Mouse (Mus musculus): Measurements from ENCODE around the gene Rps11. TPM values are rescaled to one million over a fixed set of nuclear protein-coding genes. Genes with fewer than 3 reads are reported as not detected.
A peak's percentile ranks its signal among the peaks of the same experiment; 100 is the strongest.
"Not testable (repeated sequence)": the region's sequence is repeated elsewhere in the genome, so short reads cannot be mapped to it uniquely, and the experiment has no call there.

The Rps11 gene
- total RNA-seq, 1 experiment from 2014 or later: 1,211 TPM

DNA sequence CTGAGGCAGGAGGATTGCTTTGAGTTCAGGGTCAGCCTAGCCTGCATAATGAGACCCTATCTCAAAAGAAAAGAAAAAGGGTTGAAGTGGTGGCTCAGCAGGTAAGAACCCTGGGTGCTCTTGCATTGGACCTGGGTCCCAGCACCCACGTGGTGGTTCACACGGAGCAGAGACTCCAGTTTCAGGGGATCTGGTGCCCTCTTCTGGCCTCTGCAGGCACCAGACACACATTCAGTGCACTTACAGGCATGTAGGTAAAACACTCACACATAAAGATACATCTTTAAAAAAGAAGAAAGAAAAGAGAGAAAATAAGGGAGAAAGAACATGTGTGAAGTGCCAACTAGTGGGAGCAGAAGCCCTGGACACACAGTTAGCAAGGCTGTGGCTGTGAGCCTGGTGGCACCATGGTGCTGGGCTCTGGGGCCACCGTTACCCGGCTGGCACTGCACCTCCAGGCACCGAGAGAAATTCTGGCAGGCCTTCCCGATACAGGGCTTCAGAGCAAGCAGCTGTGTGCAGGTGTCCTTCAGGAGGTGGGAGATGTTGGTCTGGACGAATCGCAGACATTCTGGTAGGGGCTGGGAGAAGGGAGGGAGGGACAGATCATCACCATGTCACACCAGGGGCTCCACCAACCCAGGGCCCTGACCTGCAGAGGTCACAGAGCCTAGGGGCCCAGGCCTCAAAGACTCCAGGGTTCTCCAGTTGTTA lies 9.4 kb upstream of the Rps11 start:
- DNase-seq: no peak

DNA sequence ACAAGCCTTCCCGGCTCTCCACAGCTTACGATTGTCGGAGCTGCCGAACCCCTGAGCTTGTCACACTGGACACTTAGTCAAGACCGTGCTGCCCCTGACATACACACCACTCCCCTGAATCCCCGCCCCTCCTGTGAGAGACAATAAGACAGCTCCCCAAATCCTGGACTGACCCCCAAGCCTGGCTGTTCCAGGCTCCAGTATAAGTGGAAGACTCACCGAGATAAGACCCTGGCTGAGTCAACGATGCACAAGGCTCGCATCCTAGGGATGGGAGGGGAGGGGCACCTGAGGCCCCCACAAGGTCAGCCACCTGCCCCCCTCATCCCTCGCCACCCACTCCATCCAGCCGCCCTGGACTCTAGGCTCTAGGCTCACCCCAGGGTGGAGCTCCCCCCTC lies 7.6 kb upstream of the Rps11 start:
- DNase-seq: no peak

DNA sequence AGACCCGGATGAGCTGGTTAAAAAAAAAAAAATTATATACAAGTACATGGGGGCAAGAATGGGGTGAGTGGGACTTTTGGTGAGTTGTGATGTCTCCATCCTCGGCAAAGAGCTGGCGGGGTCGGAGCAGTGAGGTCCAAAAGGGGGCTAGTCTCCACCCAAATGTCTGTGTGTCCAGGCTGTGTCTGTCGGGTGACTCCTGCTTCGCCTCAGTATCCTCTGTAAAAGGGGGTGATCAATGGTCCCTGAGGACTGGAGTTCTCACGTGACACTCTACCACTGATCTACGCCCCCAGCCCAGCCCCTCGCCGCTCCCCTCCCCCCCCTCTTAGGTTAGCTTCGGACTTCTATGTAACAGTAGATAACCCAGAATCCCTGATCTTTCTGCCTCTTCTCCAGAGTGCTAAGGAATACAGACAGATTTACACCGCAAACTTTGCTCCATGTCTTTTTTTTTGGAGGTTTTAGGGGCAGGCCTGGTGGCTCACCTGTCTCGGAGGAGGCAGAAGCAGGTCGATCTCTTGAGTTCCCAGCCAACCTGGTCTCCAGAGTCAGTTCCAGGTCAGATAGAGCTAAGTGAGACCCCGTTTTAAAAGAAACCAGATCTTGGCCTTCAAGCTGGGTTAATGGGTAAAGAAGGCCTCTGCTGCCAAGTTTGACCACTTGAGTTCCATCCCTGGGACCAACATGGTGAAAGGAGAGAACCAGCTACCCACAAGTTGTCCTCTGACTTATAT lies 5.7 kb upstream of the Rps11 start:
- no peak for DNase-seq

DNA sequence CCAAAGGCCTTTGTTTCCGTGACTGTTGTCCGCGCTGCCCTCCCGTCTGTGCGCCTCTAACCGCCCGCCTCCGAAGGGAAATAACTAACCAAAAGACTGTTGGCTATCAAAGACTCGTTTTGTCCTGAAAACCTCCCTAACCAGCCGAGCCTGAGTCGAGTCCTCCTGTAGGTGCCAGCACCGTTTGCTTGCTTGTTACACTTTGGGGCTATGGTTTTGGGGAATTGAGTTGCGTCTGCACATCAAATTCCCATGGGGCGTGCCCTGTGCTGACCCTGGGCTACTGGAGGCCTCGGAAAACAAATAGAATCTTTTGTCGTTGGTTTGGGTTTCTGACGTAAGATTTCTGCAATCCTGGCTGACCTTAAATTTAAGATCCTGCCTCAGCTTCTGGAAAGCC lies 5.1 kb upstream of the Rps11 start:
- no peak for DNase-seq

DNA sequence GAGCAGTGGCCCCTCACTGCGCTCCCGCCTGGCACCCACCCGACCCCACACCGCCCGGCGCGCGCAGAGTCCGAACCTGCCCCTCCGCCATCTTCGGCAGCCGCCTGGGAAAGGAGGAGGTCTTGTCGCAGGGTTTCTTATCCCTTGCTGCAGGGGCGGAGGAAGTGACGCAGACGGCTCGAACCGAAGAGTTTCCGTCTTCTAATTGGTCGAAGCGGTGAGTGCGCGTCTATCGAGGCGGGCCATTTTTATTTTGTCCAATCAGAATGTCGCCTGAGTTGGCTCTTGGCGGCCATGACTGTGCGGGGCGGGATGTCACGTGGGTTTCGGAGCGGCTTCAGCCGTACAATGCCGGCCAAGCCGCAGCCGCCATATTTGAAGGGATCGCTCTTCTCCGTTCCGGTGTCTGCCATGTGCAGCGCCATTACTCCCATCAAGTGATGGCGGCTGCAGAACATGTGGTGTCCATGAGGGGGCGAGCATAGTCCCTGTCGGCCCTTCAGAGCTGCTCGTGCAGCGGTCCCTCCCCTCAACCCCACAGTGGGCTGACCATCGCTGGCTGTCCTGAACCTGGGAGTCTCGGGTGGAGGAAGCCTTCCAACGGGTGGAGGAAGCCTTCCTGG lies 4.5 kb upstream of the Rps11 start, which contains the start of gene Rpl13a:
TSS of gene Rpl13a (minus strand) at position 138 of the 623 bp plus-strand sequence.
- peak; percentile 94 for DNase-seq

DNA sequence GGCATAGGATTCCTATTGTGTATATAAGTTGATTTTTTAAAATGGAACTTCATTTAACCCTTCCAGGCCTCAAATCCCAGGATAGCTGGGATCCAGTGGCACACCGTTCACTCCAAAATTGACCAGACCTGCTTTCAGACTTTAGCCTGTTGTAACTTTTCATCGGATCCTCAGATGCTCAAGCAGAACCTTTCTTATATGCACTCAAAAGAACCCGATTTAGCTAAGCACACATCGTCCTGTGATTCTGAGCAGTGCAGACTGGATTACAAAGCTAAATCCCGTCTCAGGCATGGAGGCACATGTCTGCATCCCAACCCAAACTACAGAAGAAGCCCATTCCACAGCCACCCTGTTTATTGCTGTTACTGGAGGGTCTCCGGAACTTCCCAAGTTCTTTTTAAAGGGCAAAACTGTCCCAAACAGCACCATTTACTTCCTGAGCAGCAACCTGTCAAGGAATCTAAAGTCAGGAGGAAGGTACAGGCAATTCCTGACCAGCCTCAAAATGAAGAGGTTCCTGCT lies 3.5 kb upstream of the Rps11 start:
- DNase-seq: no peak

DNA sequence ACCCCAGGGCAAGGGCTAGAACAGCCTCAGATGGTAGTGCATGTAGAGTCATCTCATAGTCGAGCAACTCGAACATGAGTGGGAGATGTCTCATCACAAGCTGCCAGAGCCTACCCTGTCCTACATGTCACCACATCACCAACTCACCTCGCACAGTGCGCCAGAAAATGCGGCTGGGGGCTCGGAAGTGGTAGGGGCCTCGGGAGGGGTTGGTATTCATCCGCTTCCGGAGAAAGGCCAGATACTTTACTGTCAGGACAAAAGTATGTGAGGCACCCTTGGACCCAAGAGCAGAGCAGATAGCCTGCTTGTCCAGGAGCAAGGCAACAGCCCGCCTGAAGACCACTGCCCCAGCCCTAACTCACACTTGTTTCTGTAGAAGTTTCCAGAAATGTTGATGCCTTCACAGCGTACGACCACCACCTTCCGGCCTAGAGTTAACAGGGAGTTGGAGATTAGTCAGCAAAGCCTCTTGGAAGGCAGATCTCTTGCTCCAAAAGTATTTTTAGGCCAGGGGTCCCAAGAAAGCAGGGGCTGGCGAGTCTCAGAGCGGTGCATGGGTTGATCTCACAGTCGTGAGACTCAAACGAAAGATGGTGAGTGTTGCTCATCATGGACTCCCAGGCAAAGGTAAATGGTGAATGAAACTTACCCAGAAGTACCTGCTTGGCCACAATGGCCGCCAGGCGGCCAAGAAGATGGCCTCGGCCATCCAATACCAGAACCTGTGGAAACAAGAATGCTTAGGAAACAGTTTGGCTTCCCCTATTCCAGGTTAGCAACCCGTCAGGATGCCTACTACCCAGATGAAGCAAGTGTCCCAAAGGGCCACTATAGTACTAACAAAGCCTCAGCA lies 2.8 kb upstream of the Rps11 start:
- no peak for DNase-seq

DNA sequence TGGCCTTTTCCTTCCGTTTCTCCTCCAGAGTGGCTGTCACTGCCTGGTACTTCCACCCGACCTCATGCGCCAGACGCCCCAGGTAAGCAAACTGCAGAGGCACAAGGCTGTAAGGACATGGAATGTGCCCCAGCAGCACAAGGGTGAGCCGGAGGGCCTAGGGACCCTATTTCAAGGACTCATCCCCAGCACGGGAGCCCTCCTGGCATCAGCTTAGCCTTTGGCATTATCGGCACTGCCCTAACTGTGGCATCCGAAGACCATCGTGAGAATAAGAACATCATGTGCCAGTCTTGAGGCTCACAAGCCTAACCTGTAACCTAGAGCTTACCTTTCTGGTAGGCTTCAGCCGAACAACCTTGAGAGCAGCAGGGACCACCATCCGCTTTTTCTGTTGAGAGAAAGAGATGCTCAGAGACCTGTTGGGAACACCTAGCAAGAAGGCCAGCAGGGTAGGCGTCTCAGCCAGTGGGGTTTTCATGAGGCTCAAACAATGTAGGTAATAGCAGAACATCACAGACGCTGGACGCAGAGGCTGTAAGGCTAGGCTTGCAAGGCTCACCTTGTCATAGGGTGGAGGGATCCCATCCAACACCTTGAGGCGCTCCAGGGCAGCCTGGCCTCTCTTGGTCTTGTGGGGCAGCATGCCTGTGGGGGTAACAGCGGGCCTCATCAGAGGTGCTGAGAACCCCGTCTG lies 2.1 kb upstream of the Rps11 start:
- no peak for DNase-seq

DNA sequence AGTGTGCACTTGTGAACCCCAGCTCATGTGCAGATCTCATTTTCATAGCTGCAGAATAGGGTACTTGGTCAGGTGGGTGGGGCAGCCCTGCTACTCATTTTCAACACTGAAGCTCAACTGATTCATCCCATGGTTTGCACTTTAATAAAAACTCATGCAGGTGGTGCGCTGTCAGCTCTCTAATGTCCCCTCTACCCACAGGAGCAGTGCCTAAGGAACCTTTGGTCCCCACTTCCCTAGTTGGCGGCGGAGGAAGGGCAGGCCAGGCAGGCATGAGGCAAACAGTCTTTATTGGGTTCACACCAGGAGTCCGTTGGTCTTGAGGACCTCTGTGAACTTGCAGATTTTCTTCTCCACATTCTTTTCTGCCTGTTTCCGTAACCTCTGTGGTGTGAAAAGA lies 1.4 kb upstream of the Rps11 start:
- not testable (repeated sequence) for DNase-seq

DNA sequence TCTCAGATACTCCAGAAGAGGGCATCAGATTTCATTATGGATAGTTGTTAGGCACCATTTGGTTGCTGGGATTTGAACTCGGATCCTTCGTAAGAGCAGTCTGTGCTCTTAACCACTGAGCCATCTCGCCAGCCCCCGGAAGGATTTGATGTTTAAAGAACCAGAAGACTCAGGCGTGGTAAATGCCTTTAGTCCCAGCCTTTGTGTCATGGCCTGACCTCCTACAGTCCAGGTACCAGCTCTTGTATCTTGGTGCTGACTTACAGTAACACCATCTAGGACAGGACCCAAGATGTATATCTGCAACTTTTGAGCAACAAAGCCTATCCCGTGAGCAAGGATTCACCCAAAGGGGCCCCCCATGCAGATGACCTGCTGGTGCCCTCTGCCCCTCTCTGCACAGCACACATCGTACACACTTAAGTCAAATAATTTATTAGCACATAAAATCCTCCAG lies 933 bp upstream of the Rps11 start:
- no peak for DNase-seq

DNA sequence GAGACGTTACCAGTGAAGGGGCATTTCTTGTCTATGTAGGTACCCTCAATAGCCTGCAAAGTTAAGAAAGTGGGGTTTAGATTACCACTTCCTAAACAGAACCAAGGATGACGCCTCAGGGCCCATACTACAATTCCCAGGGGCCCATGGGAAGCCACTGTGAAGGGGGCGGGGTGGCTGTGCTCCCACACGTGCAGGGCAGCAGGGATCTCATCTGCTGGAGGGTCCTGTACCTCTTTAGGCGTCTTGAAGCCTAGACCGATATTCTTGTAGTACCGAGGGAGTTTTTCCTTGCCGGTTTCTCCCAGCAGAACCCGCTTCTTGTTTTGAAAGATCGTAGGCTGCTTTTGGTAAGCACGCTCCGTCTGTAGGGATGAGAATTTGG lies 1.1 kb downstream of the Rps11 start:
- peak; percentile 49 for DNase-seq

DNA sequence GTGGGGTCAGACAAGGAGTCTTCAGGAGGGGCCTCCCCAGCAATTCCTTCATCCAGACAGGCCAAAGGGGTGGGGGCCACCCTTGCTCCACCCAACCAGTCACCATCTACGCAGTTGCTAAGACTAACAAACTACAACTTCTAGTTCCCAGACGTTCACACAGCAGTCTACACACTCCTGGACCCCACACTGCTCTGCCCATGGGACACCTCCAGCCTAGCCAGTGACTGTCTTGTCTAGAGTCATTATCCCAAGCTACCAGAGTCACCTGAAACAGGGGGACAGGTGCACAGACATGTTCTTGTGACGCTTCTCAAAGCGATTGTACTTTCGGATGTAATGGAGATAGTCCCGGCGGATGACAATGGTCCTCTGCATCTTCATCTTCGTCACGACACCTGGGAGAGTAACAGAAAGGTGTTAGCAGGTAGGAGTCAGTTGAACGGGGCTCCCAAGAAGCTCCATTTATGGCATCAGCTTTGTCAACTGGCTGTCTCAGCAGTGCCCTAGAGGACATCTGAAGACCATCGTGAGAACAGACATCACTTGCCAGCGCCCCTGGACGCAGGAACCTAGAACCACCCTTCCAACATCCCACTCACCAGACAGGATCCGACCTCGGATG lies 1.6 kb downstream of the Rps11 start:
- DNase-seq: no peak

DNA sequence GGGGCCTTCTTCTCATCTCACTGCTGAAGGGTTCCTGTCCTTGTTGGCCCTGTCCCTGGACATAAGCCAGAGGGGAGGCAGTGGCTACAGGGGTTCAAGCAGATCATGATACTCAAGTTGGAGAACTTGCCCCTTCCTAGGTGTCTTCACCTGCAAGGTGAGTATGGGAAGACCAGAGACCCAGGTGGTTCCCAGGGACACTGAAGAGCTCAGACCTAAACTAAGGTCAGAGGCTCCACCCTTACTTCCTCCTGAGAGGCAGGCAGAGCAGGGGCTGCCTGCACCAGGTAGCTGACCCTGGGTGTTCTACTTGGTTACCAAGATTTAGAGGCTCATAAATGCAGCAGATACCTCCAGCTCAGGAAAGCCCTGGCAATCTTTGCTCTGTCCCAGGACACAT lies 2.3 kb downstream of the Rps11 start:
- DNase-seq: no peak

DNA sequence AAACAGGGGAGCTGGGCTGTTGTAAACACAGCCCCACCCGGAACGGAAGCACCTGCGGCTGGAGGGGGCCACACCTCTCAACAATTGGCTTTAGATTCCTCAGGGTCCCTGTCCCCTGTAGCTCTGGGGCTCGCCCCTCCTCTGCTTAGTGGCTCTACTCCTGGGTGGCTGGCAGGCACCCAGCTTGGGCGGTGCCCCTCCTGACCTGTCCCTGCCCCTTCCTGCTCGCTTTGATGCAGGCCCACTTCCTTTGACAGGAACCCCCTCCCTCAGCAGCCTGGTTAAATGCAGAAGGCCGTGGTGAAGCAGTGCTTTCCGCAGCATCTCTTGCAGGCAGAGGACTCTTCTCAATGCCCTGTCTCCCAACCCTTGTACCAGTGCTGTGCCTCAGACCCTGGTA lies 2.8 kb downstream of the Rps11 start:
- DNase-seq: peak; percentile 54

DNA sequence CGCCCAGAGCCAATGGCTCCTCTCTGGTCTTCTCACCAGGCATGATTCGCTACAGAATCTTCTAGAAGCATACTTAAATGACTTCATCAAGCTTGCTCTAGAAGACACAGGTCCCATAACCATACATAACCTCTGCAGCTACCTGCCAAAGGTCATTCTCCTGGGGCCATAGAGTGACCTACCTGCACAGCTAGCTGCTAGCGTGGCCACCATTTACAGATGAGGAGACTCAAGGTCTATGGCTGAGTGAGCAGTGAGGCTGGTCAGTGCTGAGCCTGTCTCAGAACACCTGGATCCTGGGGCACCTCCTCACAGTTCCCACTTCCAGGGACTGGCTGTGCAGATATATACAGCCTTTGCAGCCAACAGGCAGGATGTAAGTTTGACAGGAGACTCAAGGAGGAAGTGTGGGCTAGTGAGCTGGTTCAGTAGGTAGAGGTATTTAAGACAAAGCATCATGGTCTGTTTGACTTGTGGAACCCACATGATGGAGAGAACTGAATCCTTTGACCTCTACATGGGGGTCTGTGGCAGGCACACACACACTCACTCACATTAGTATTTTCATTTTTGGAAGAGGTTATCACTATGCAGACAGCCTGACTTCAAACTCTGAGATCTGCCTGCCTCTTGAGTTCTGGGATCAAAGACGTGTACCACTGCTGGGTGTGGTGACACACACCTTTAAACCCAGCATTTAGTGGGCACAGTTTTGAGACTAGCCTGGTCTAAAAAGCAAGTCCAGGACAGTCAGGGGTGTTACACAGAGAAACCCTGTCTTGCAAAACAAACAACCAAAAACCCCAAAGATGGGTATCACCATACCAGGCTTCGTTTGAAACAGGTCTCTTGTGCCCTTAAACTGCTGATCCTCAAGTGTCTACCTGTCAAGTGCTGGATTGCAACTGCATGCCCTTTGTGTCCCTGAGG lies 4.2 kb downstream of the Rps11 start:
- no peak for DNase-seq

DNA sequence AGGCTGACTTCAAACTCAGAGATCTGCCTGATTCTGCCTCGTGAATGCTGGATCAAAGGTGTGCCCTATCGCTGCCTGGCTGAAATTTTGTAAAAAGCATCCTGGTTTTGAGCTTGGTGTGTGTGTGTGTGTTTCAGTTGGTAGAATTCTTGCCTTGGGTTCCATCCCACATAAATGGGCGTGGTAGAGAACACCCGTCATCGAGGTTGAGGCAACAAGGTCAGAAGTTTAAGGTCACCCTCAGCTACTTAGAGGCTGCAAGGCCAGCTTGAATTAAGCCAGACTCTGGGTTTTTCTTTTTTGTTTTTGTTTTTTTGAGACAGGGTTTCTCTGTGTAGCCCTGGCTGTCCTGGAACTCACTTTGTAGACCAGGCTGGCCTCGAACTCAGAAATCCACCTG lies 5.9 kb downstream of the Rps11 start:
- DNase-seq: no peak

DNA sequence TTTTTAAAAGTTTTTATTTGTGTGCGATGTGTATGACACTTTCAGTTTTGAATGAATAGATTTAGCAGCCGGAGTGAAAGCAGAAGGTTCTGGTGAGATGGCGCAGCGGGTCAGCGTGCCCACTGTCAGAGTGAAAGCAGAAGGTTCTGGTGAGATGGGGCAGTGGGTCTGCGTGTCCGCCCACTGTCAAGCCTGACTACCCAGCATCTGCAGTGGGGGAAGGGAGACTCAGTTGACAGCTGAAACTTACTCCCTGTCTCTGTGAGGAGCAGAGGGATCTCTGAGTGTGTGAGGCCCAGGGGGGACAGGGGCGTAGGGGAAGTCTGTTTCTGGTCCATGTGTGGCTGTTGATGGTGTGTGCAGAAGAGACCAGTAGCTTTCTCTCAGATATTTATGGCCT lies 6.7 kb downstream of the Rps11 start:
- no peak for DNase-seq

DNA sequence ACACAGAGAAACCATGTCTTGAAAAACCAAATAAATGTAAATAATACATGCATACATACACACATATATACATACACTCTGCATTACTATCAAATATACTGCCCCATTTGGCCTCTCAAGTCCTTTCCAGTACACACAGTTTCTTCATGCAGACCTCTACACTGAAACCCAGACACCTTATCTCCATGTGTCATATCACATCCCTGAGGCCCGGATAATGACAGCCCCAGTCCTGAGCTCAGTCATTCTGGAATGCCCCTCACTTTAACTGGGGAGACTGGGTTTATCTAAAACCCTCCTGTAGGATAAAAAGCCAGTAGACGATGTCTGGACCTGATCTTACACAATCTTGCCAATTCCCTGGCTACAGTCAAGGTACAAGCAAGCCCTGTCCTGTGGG lies 10.8 kb downstream of the Rps11 start:
- DNase-seq: no peak

DNA sequence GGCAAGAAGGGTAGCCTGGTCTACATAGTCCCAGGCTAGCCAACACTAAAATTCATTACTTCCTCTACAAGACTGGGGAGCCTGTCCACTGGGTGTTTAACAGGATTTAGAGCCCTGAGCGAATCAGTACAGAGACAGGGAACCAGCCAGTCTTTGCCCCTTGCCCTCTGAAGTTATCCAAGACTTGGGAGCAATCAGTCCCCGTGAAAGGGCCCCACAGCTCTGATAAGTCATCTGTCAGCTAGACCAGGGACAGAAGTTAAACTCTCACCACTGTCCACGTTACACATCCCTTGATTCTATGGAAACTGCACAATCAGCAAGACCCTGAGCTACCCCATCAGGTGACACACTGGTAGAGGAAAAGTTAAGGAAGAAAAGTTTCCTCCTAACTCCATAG lies 11.7 kb downstream of the Rps11 start:
- DNase-seq: no peak

DNA sequence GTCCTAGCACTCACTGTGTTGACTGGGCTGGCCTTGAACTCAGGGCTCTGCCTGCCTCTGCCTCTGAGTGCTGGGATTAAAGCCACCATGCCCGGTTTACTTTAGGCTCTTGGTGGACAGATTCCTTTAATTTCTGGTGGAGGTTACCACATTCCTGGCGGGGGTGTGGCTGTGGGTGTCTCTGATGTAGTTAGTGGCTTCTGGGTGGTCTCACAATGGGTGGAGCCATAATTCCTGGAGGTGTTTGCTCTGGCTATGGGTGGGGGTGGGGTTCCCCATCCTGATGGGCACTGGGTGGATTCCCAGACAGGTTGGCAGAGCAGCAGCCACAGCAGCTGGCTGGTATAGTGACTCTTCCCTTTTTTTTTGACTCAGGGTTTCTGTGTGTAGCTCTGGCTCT lies 12.3 kb downstream of the Rps11 start:
- DNase-seq: no peak

All from adrenal gland, postnatal 25 days (tissue).